Mouse (Mus musculus) hindbrain, postnatal 0 days (tissue): ENCODE measurements at regions not wholly inside any gene's neighbourhood (a gene's known extent, or its start where the extent isn't known, plus 50 kb on each side); places are given as distances from the start of the nearest gene placed in this dataset.
A peak's percentile ranks its signal among the peaks of the same experiment; 100 is the strongest.

Experiments
- ATAC-seq: fragments of 200-750 bp; cut with Nextera tagmentation; 2 replicates; pipeline ENCODE4 v1.8.0; 2017; ENCODE audit warnings: mild to moderate bottlenecking, moderate TSS enrichment, moderate library complexity
- DNase-seq: peaks from one replicate; pipeline ENCODE4 v3.0.0-alpha.2; 2015; ENCODE audit warnings: low spot score
- H3K27ac ChIP-seq: fragments of 300-500 bp; sonication (generic); 2 replicates; pipeline ENCODE4 v1.5.1; 2014; ENCODE audit warnings: mild to moderate bottlenecking
- H3K27me3 ChIP-seq: fragments of 300-500 bp; sonication (generic); 2 replicates; pipeline ENCODE4 v1.6.1; 2014; ENCODE audit warnings: low read length, mixed read lengths; ENCODE audit not compliant: insufficient read depth
- H3K36me3 ChIP-seq: fragments of 300-500 bp; sonication (generic); 2 replicates; pipeline ENCODE4 v1.6.1; 2014; ENCODE audit warnings: low read length, mixed read lengths; ENCODE audit not compliant: insufficient read depth
- H3K4me1 ChIP-seq: fragments of 300-500 bp; sonication (generic); 2 replicates; pipeline ENCODE4 v1.6.1; 2014; ENCODE audit warnings: antibody characterized with exemption, low read length, mixed read lengths; ENCODE audit not compliant: insufficient read depth
- H3K4me2 ChIP-seq: fragments of 300-500 bp; sonication (generic); 2 replicates; pipeline ENCODE4 v1.6.1; 2014; ENCODE audit warnings: low read depth, mild to moderate bottlenecking, low read length, moderate library complexity, mixed read lengths
- H3K4me3 ChIP-seq: fragments of 300-500 bp; sonication (generic); 2 replicates; pipeline ENCODE4 v1.5.1; 2014; ENCODE audit warnings: low read length
- H3K9ac ChIP-seq: fragments of 300-500 bp; sonication (generic); replicated peaks from 2 replicates; pipeline ENCODE4 v1.6.1; 2014; ENCODE audit warnings: mild to moderate bottlenecking, low read length, moderate library complexity, mixed read lengths
- H3K9me3 ChIP-seq: fragments of 300-500 bp; sonication (generic); 2 replicates; pipeline ENCODE4 v1.6.1; 2016; ENCODE audit warnings: low read length, mixed read lengths
- CTCF ChIP-seq: IDR thresholded peaks from 2 replicates; pipeline ENCODE4 v1.5.1; 2016; ENCODE audit warnings: antibody characterized with exemption, control low read depth, low read depth
- WGBS: fragments of 180-500 bp; shearing (Covaris S2); extraction: QIAGEN DNeasy Blood & Tissue Kit; methylation state at CpG from one replicate; pipeline ENCODE4 v1.1.7; 2014; 5-methylcytosine and 5-hydroxymethylcytosine counted together

GRCm38 (mm10) chr1:128679005-128679980 lies 87.2 kb upstream of the Cxcr4 start:
- Histone ChIP-seq H3K27ac (no peak overlapping the region), H3K27me3 (no peaks in the 10 kb centered on the region), H3K9ac (no peak overlapping the region), H3K4me2 (no peak overlapping the region), H3K36me3 (no peaks in the 10 kb centered on the region), H3K4me3 (no peak overlapping the region), H3K4me1 (peaks cover 13% of the 10 kb centered on the region), H3K9me3 (no peaks in the 10 kb centered on the region)
- ATAC-seq (no peak), DNase-seq (peak; percentile 29)
- no peak for TF ChIP-seq CTCF
- 36% methylated on average over 18 of the region's 18 CpGs for WGBS

GRCm38 (mm10) chr1:128675538-128675937 lies 83.4 kb upstream of the Cxcr4 start:
- H3K9me3 ChIP-seq: no peaks in the 10 kb centered on the region
- ATAC-seq (no peak), DNase-seq (no peak)
- no peak overlapping the region for H3K9ac ChIP-seq
- H3K27me3 ChIP-seq: no peaks in the 10 kb centered on the region
- no peaks in the 10 kb centered on the region for H3K36me3 ChIP-seq
- H3K4me1 ChIP-seq: peaks cover 13% of the 10 kb centered on the region
- 78% methylated on average over 5 of the region's 5 CpGs for WGBS
- no peak overlapping the region for H3K4me2 ChIP-seq
- no peak overlapping the region for H3K4me3 ChIP-seq
- no peak overlapping the region for H3K27ac ChIP-seq
- no peak for TF ChIP-seq CTCF

DNA sequence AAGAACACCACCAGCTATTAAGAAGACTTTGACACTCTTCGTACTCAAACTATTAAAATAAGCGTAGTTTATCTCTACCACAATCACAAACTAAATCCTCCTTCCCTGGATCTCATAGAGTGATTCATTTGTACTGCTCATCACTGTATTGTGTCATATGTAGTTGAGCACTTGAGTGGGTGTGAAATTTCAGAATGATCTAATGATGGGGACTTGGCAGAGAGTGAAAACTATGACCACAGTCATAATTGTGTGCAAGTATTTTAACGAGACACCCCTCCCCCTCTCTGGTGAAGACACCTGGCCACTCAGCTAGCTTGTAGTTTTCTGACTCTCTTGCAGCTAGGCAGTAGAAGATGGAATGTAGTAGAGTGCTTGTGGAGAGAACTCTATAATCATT lies 80.2 kb upstream of the Cxcr4 start:
- ATAC-seq: no peak
- Histone ChIP-seq H3K4me3 (no peak overlapping the region), H3K27ac (no peak overlapping the region), H3K4me1 (no peaks in the 10 kb centered on the region), H3K9me3 (no peaks in the 10 kb centered on the region), H3K4me2 (no peak overlapping the region), H3K9ac (no peak overlapping the region), H3K36me3 (no peaks in the 10 kb centered on the region), H3K27me3 (no peaks in the 10 kb centered on the region)
- 89% methylated on average over 3 of the region's 3 CpGs for WGBS
- no peak for DNase-seq
- TF ChIP-seq CTCF: no peak

DNA sequence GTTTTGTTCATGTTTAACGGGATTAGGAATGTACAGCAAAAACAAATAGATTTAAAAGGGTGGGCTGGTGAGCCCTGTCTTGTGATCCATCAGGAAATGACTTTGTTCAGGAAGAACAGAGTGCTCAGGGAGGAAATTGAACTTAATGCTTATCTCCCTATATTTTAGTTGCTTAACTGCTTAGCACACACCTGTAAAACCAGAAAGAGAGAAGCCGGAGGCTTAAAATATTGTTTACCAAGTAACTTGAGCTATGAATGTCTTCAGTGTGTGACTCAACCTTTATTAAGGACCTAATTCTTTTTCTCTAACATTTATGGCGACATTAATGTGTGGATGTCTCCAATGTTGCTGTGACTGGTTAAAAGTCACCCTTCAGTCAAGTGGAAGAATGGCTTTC lies 79.4 kb upstream of the Cxcr4 start:
- DNase-seq: no peak
- no peak for TF ChIP-seq CTCF
- H3K4me3 ChIP-seq: no peak overlapping the region
- no peaks in the 10 kb centered on the region for H3K4me1 ChIP-seq
- no peak overlapping the region for H3K4me2 ChIP-seq
- WGBS: 89% methylated on average over 3 of the region's 3 CpGs
- no peak for ATAC-seq
- no peak overlapping the region for H3K9ac ChIP-seq
- no peaks in the 10 kb centered on the region for H3K9me3 ChIP-seq
- no peaks in the 10 kb centered on the region for H3K27me3 ChIP-seq
- no peaks in the 10 kb centered on the region for H3K36me3 ChIP-seq
- no peak overlapping the region for H3K27ac ChIP-seq

GRCm38 (mm10) chr1:128671016-128671415 lies 78.9 kb upstream of the Cxcr4 start:
- Histone ChIP-seq H3K27ac (no peak overlapping the region), H3K4me3 (no peak overlapping the region), H3K9me3 (no peaks in the 10 kb centered on the region), H3K9ac (no peak overlapping the region), H3K4me1 (no peaks in the 10 kb centered on the region), H3K36me3 (no peaks in the 10 kb centered on the region), H3K27me3 (no peaks in the 10 kb centered on the region), H3K4me2 (no peak overlapping the region)
- 79% methylated on average over 5 of the region's 5 CpGs for WGBS
- TF ChIP-seq CTCF: no peak
- DNase-seq (no peak), ATAC-seq (no peak)

DNA sequence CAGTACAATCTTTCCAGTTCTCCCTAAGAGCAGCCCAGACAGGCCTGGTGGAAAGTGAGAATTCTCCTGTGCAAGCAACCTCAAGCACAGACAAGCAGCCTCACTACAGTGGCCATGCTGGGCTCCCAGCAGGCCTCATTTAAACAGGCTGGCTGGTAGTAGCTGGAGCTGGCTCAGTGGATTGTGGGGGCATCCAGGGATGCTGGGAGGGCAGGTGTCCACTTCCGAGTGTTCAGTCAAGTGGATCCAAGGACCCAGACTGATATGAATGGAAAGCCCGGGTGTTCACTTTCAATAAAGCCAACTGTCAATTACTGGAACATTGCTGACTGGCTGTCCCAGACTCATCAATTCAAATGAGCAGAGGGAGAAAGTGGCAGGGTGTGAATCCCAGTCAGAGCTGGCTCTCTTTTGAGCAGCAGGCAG lies 77.2 kb upstream of the Cxcr4 start:
- peak; percentile 89 for ATAC-seq

GRCm38 (mm10) chr1:128668718-128669117 lies 76.6 kb upstream of the Cxcr4 start:
- no peak overlapping the region for H3K27ac ChIP-seq
- H3K4me1 ChIP-seq: no peaks in the 10 kb centered on the region
- no peak for ATAC-seq
- H3K4me2 ChIP-seq: no peak overlapping the region
- H3K9ac ChIP-seq: no peak overlapping the region
- no peaks in the 10 kb centered on the region for H3K9me3 ChIP-seq
- WGBS: 72% methylated on average over 6 of the region's 6 CpGs
- no peak for DNase-seq
- H3K36me3 ChIP-seq: no peaks in the 10 kb centered on the region
- no peaks in the 10 kb centered on the region for H3K27me3 ChIP-seq
- H3K4me3 ChIP-seq: no peak overlapping the region
- TF ChIP-seq CTCF: no peak

More for the DNA sequence above, 77.2 kb upstream of the Cxcr4 start:
- TF ChIP-seq CTCF: no peak
- Histone ChIP-seq H3K4me2 (no peak overlapping the region), H3K9me3 (no peaks in the 10 kb centered on the region), H3K36me3 (no peaks in the 10 kb centered on the region), H3K9ac (no peak overlapping the region), H3K4me3 (no peak overlapping the region), H3K27me3 (no peaks in the 10 kb centered on the region), H3K27ac (no peak overlapping the region), H3K4me1 (no peaks in the 10 kb centered on the region)
- whole genome bisulfite sequencing: 23% methylated on average over 2 of the region's 2 CpGs
- peak; percentile 66 for DNase-seq
